Mouse (Mus musculus) spleen, adult 2 months (tissue): ENCODE data around the gene Itpripl2.

Experiments used
- CTCF ChIP-seq: fragments of 200-500 bp; IDR thresholded peaks from 2 replicates; pipeline ENCODE4 v1.5.1; 2011; ENCODE audit warnings: mild to moderate bottlenecking, inconsistent platforms; ENCODE audit not compliant: insufficient read depth, insufficient read length, insufficient replicate concordance; ENCODE audit errors: extremely low read depth
- POLR2A ChIP-seq: fragments of 200-500 bp; IDR thresholded peaks from 2 replicates; pipeline ENCODE4 v1.6.1; 2011; ENCODE audit warnings: low read depth, low read length, inconsistent platforms

- TF ChIP-seq CTCF (no peak), POLR2A (no peak)
Measured at GRCm38 (mm10) chr7:118472886-118473285, 18.9 kb downstream of the Itpripl2 start.
